In genomic region chr13:96541381-96541780, GRCm38 (mm10) we compare ENCODE assay signal across 8 mouse cellular contexts. TPM values are rescaled to one million over a fixed set of nuclear protein-coding genes. Genes with fewer than 3 reads are reported as not detected.
DNase-seq lines count a peak whose midpoint lies in the region; ATAC-seq and TF ChIP-seq lines count a peak whose summit lies in the region.

No protein-coding gene starts in this region.

- H3K9ac ChIP-seq in heart, postnatal 0 days (replicated peaks; ENCODE audit: low read depth, low read length) = no peak overlapping the region
- no peak overlapping the region for H3K9ac ChIP-seq in hindbrain, postnatal 0 days (replicated peaks; ENCODE audit: low read length)
- no peak overlapping the region for H3K9ac ChIP-seq in midbrain, embryonic 15.5 days

- no peak for TF ChIP-seq EP300 in heart, postnatal 0 days (IDR thresholded peaks at IDR 0.05; ENCODE audit: low read depth)

- TF ChIP-seq POLR2A in bone marrow macrophage, adult 2 months (IDR thresholded peaks at IDR 0.05; ENCODE audit: borderline replicate concordance, low read depth, low read length) = no peak

- no peak for DNase-seq in heart, postnatal 0 days (ENCODE audit: low spot score)
- no peak for DNase-seq in heart, postnatal 10 days
- DNase-seq in hindbrain, postnatal 0 days (ENCODE audit: low spot score) = no peak
- DNase-seq in adipocyte (ENCODE audit: low spot score) = no peak
- DNase-seq in T-cell, adult 2 months (ENCODE audit: low spot score) = no peak

- H3K27ac ChIP-seq in heart, postnatal 0 days (ENCODE audit: low read depth) = no peak overlapping the region
- peak overlapping the region; percentile 37; the same call in 1 of the 2 replicates for H3K27ac ChIP-seq in bone marrow macrophage, adult 2 months (ENCODE audit: insufficient read depth, low read depth, low read length)
- H3K27ac ChIP-seq in hindbrain, postnatal 0 days = no peak overlapping the region
- no peak overlapping the region for H3K27ac ChIP-seq in midbrain, embryonic 15.5 days

- H3K4me1 ChIP-seq in heart, postnatal 0 days (ENCODE audit: control insufficient read depth, insufficient read depth) = peaks cover 10% of the 10 kb centered on the region
- H3K4me1 ChIP-seq in bone marrow macrophage, adult 2 months (ENCODE audit: control insufficient read depth, insufficient read depth, low read length) = peaks cover 15% of the 10 kb centered on the region
- H3K4me1 ChIP-seq in hindbrain, postnatal 0 days (ENCODE audit: insufficient read depth, low read length) = no peaks in the 10 kb centered on the region; the same call in 1 of the 2 replicates
- H3K4me1 ChIP-seq in midbrain, embryonic 15.5 days = peaks cover 15% of the 10 kb centered on the region

- ATAC-seq in heart, postnatal 0 days (ENCODE audit: insufficient read depth, low read depth) = no peak
- no peak for ATAC-seq in hindbrain, postnatal 0 days
- ATAC-seq in midbrain, embryonic 15.5 days (replicated peaks) = no peak
- ATAC-seq in frontal cortex, adult (ENCODE audit: low TSS enrichment) = no peak

- no peak for TF ChIP-seq CTCF in heart, postnatal 0 days (IDR thresholded peaks at IDR 0.05; ENCODE audit: low read depth)
- no peak for TF ChIP-seq CTCF in bone marrow macrophage, adult 2 months (IDR thresholded peaks at IDR 0.05; ENCODE audit: low read depth, low read length)
- no peak for TF ChIP-seq CTCF in hindbrain, postnatal 0 days (IDR thresholded peaks at IDR 0.05; ENCODE audit: low read depth)

- H3K4me3 ChIP-seq in heart, postnatal 0 days (ENCODE audit: low read depth, low read length) = peak overlapping the region; percentile 80
- H3K4me3 ChIP-seq in bone marrow macrophage, adult 2 months (ENCODE audit: insufficient read depth, low read length) = peak overlapping the region; percentile 56
- H3K4me3 ChIP-seq in hindbrain, postnatal 0 days (ENCODE audit: low read length) = peak overlapping the region; percentile 98; the same call in 1 of the 2 replicates
- peak overlapping the region; percentile 88; the same call in 1 of the 2 replicates for H3K4me3 ChIP-seq in midbrain, embryonic 15.5 days

- H3K9me3 ChIP-seq in heart, postnatal 0 days (replicated peaks; ENCODE audit: control insufficient read depth, low read length) = no peaks in the 10 kb centered on the region
- no peaks in the 10 kb centered on the region for H3K9me3 ChIP-seq in hindbrain, postnatal 0 days (ENCODE audit: low read length)
- H3K9me3 ChIP-seq in midbrain, embryonic 15.5 days = no peaks in the 10 kb centered on the region

- intact Hi-C loops in heart, postnatal 10 days (cut with DNase I) = loop anchor here (5.0 kb wide), 1 partner anchor 109 kb away; no protein-coding TSS in a partner anchor

- WGBS in heart, postnatal 0 days = 25% methylated on average over 2 of the region's 2 CpGs
- WGBS in hindbrain, postnatal 0 days = 46% methylated on average over 2 of the region's 2 CpGs
- 63% methylated on average over 2 of the region's 2 CpGs for WGBS in midbrain, embryonic 15.5 days

- H3K4me2 ChIP-seq in heart, postnatal 0 days (ENCODE audit: low read depth, low read length) = peak overlapping the region; percentile 85
- peak overlapping the region; percentile 70 for H3K4me2 ChIP-seq in hindbrain, postnatal 0 days (ENCODE audit: low read depth, low read length)
- peak overlapping the region; percentile 76 for H3K4me2 ChIP-seq in midbrain, embryonic 15.5 days

- no peaks in the 10 kb centered on the region for H3K36me3 ChIP-seq in heart, postnatal 0 days (replicated peaks; ENCODE audit: control insufficient read depth, insufficient read depth, low read length)
- no peaks in the 10 kb centered on the region for H3K36me3 ChIP-seq in hindbrain, postnatal 0 days (ENCODE audit: insufficient read depth, low read length)
- no peaks in the 10 kb centered on the region for H3K36me3 ChIP-seq in midbrain, embryonic 15.5 days (replicated peaks)

- no peaks in the 10 kb centered on the region for H3K27me3 ChIP-seq in heart, postnatal 0 days (ENCODE audit: control insufficient read depth, insufficient read depth, low read length)
- H3K27me3 ChIP-seq in hindbrain, postnatal 0 days (ENCODE audit: insufficient read depth, low read length) = no peaks in the 10 kb centered on the region
- no peaks in the 10 kb centered on the region for H3K27me3 ChIP-seq in midbrain, embryonic 15.5 days (replicated peaks)

RNA-seq across cellular contexts. Expression of gene Polk, which starts 1.0 kb away (rescaled TPM):
- 3.6 and 6.5 TPM in 2 replicates for total RNA-seq in heart, postnatal 0 days (2014; rRNA removed; ENCODE audit: low replicate concordance)
- 2.8 and 3.3 TPM in 2 replicates for polyA plus RNA-seq in heart, postnatal 0 days (2015; fragmentation: Nextera tagmentation; extraction: Ambion mirVana)
- total RNA-seq in heart, postnatal 10 days (2021) = 1 to 10 TPM; 5.8 to 8.1 TPM
- polyA plus RNA-seq in bone marrow macrophage, adult 2 months (2012; ENCODE audit: insufficient read depth, insufficient read length, missing spikeins) = 13.2 and 18.4 TPM in 2 replicates
- 4.0 and 5.6 TPM in 2 replicates for total RNA-seq in hindbrain, postnatal 0 days (2014; rRNA removed)
- 4.4 and 4.6 TPM in 2 replicates for polyA plus RNA-seq in hindbrain, postnatal 0 days (2015; fragmentation: Nextera tagmentation; extraction: Ambion mirVana)
- 7.0 and 7.6 TPM in 2 replicates for polyA plus RNA-seq in midbrain, embryonic 15.5 days (2015; fragmentation: Nextera tagmentation; extraction: Ambion mirVana)

RNA-seq across cellular contexts. Expression of gene Col4a3bp, which starts 1.0 kb away (rescaled TPM):
- 25.2 and 37.5 TPM in 2 replicates for total RNA-seq in heart, postnatal 0 days (2014; rRNA removed; ENCODE audit: low replicate concordance)
- polyA plus RNA-seq in heart, postnatal 0 days (2015; fragmentation: Nextera tagmentation; extraction: Ambion mirVana) = 6.5 and 6.8 TPM in 2 replicates
- total RNA-seq in heart, postnatal 10 days (2021) = 10 to 100 TPM; 39.4 to 42.0 TPM
- 53.0 and 63.0 TPM in 2 replicates for polyA plus RNA-seq in bone marrow macrophage, adult 2 months (2012; ENCODE audit: insufficient read depth, insufficient read length, missing spikeins)
- 35.0 and 40.3 TPM in 2 replicates for total RNA-seq in hindbrain, postnatal 0 days (2014; rRNA removed)
- polyA plus RNA-seq in hindbrain, postnatal 0 days (2015; fragmentation: Nextera tagmentation; extraction: Ambion mirVana) = 8.7 and 9.5 TPM in 2 replicates
- polyA plus RNA-seq in midbrain, embryonic 15.5 days (2015; fragmentation: Nextera tagmentation; extraction: Ambion mirVana) = 7.7 and 9.2 TPM in 2 replicates

RNA-seq across cellular contexts. Expression of gene Gm17622, which starts 50.8 kb away (rescaled TPM):
- not detected in 2 replicates for total RNA-seq in heart, postnatal 0 days (2014; rRNA removed; ENCODE audit: low replicate concordance)
- not detected in 2 replicates for polyA plus RNA-seq in heart, postnatal 0 days (2015; fragmentation: Nextera tagmentation; extraction: Ambion mirVana)
- not detected for total RNA-seq in heart, postnatal 10 days (2021)
- not detected in 2 replicates for polyA plus RNA-seq in bone marrow macrophage, adult 2 months (2012; ENCODE audit: insufficient read depth, insufficient read length, missing spikeins)
- total RNA-seq in hindbrain, postnatal 0 days (2014; rRNA removed) = not detected in 2 replicates
- not detected in 2 replicates for polyA plus RNA-seq in hindbrain, postnatal 0 days (2015; fragmentation: Nextera tagmentation; extraction: Ambion mirVana)
- not detected in 2 replicates for polyA plus RNA-seq in midbrain, embryonic 15.5 days (2015; fragmentation: Nextera tagmentation; extraction: Ambion mirVana)
